Comparison of ENCODE assay signal across 20 mouse cellular contexts in the genomic region with DNA sequence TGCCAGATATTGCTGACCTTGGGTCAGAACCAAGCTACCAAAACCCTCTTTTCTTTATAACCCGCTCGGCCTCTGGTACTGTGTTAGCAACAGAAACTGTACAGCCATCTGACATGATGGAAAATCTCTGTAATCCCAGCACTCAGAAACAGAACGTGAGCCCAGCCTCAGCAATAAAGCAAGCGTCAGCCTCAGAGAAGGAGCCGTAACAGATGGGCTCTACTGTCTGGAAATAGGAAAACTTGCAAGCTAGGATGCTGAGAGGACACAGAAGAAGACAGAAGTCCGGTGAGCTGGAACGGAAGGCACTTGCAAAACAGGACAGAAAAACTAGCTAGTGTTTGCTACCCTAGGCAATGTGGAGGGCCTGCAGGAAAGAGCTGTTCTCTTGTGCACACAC. TPM values are rescaled to one million over a fixed set of nuclear protein-coding genes. Genes with fewer than 3 reads are reported as not detected.
DNase-seq lines count a peak whose midpoint lies in the region; ATAC-seq lines count a peak whose summit lies in the region.
"Had no signal": no experiment of that assay in that cellular context is flagged by ENCODE, and none has a peak within 500 bp of the region (broad histone marks: within the 10 kb centered on the region; RNA-seq: fewer than 3 reads in every experiment).

No protein-coding gene starts in this region.

- WGBS in kidney, embryonic 14.5 days = 74% methylated on average over 7 of the region's 7 CpGs
- 85% methylated on average over 7 of the region's 7 CpGs for WGBS in midbrain, embryonic 15.5 days
- 88% methylated on average over 7 of the region's 7 CpGs for WGBS in midbrain, embryonic 16.5 days
- 63% methylated on average over 7 of the region's 7 CpGs for WGBS in limb, embryonic 15.5 days

- H3K27ac ChIP-seq in kidney, embryonic 14.5 days (ENCODE audit: low read depth, low read length) = peak overlapping the region; percentile 33; the same call in 1 of the 2 replicates
- 0 out of 2 replicates have a peak overlapping the region, but pooled peaks have one; percentile 4 for H3K27ac ChIP-seq in midbrain, embryonic 15.5 days
- H3K27ac ChIP-seq in midbrain, embryonic 16.5 days (ENCODE audit: low read length) = no peak overlapping the region
- H3K27ac ChIP-seq in limb, embryonic 15.5 days = peak overlapping the region; percentile 30; the same call in 1 of the 2 replicates
- H3K27ac ChIP-seq: heart, adult 2 months; intestine, embryonic 15.5 days had no signal

- no peak overlapping the region for H3K4me2 ChIP-seq in kidney, embryonic 14.5 days (replicated peaks; ENCODE audit: low read depth, low read length)
- no peak overlapping the region for H3K4me2 ChIP-seq in midbrain, embryonic 15.5 days
- no peak overlapping the region for H3K4me2 ChIP-seq in midbrain, embryonic 16.5 days (ENCODE audit: low read length)
- no peak overlapping the region for H3K4me2 ChIP-seq in limb, embryonic 15.5 days
- H3K4me2 ChIP-seq: intestine, embryonic 15.5 days had no signal

- H3K27me3 ChIP-seq in kidney, embryonic 14.5 days (ENCODE audit: control insufficient read depth, insufficient read depth, low read length) = no peaks in the 10 kb centered on the region
- H3K27me3 ChIP-seq in midbrain, embryonic 15.5 days (replicated peaks) = no peaks in the 10 kb centered on the region
- no peaks in the 10 kb centered on the region for H3K27me3 ChIP-seq in midbrain, embryonic 16.5 days (ENCODE audit: control insufficient read depth, insufficient read depth, low read depth, low read length)
- no peaks in the 10 kb centered on the region for H3K27me3 ChIP-seq in limb, embryonic 15.5 days
- H3K27me3 ChIP-seq: intestine, embryonic 15.5 days had no signal

- no peak for ATAC-seq in kidney, embryonic 14.5 days (ENCODE audit: low FRiP score, low TSS enrichment)
- no peak for ATAC-seq in midbrain, embryonic 15.5 days (replicated peaks)
- no peak for ATAC-seq in midbrain, embryonic 16.5 days
- ATAC-seq in limb, embryonic 15.5 days (ENCODE audit: insufficient number of reproducible peaks, low FRiP score, low TSS enrichment, low read depth) = no peak
- ATAC-seq: intestine, embryonic 15.5 days; liver, postnatal 0 days had no signal

- no peak overlapping the region for H3K4me3 ChIP-seq in kidney, embryonic 14.5 days (ENCODE audit: low read length)
- no peak overlapping the region for H3K4me3 ChIP-seq in midbrain, embryonic 15.5 days
- H3K4me3 ChIP-seq in midbrain, embryonic 16.5 days (ENCODE audit: low read depth, low read length) = no peak overlapping the region
- H3K4me3 ChIP-seq in limb, embryonic 15.5 days = no peak overlapping the region
- H3K4me3 ChIP-seq: erythroblast, embryonic 14.5 days; heart, adult 2 months; intestine, embryonic 15.5 days had no signal

- H3K36me3 ChIP-seq in kidney, embryonic 14.5 days (ENCODE audit: control insufficient read depth, insufficient read depth, low read length) = no peaks in the 10 kb centered on the region
- no peaks in the 10 kb centered on the region for H3K36me3 ChIP-seq in midbrain, embryonic 15.5 days (replicated peaks)
- H3K36me3 ChIP-seq in midbrain, embryonic 16.5 days (ENCODE audit: control insufficient read depth, insufficient read depth, low read length) = no peaks in the 10 kb centered on the region
- no peaks in the 10 kb centered on the region for H3K36me3 ChIP-seq in limb, embryonic 15.5 days
- H3K36me3 ChIP-seq: intestine, embryonic 15.5 days had no signal

- H3K9me3 ChIP-seq in kidney, embryonic 14.5 days (ENCODE audit: control insufficient read depth, low read length) = no peaks in the 10 kb centered on the region
- no peaks in the 10 kb centered on the region for H3K9me3 ChIP-seq in midbrain, embryonic 15.5 days
- no peaks in the 10 kb centered on the region for H3K9me3 ChIP-seq in midbrain, embryonic 16.5 days (replicated peaks; ENCODE audit: control insufficient read depth, low read length, poor library complexity, severe bottlenecking)
- H3K9me3 ChIP-seq in limb, embryonic 15.5 days = no peaks in the 10 kb centered on the region
- H3K9me3 ChIP-seq: intestine, embryonic 15.5 days had no signal

- H3K4me1 ChIP-seq in kidney, embryonic 14.5 days (ENCODE audit: control insufficient read depth, insufficient read depth, low read length) = peaks cover 54% of the 10 kb centered on the region
- peaks cover 40% of the 10 kb centered on the region for H3K4me1 ChIP-seq in midbrain, embryonic 15.5 days
- H3K4me1 ChIP-seq in midbrain, embryonic 16.5 days (ENCODE audit: control insufficient read depth, insufficient read depth, low read length) = peaks cover 33% of the 10 kb centered on the region
- peaks cover 41% of the 10 kb centered on the region for H3K4me1 ChIP-seq in limb, embryonic 15.5 days

- H3K9ac ChIP-seq in kidney, embryonic 14.5 days (ENCODE audit: low read depth, low read length) = no peak overlapping the region
- no peak overlapping the region for H3K9ac ChIP-seq in midbrain, embryonic 15.5 days
- H3K9ac ChIP-seq in midbrain, embryonic 16.5 days (ENCODE audit: low read depth, low read length) = no peak overlapping the region
- H3K9ac ChIP-seq in limb, embryonic 15.5 days = no peak overlapping the region
- H3K9ac ChIP-seq: intestine, embryonic 15.5 days; liver, postnatal 0 days had no signal

- peak; percentile 55 for DNase-seq in heart, adult 11 months
- DNase-seq in heart, postnatal 4 days = no peak
- DNase-seq in kidney, adult 11 months = no peak
- DNase-seq in urinary bladder, postnatal 10 days (ENCODE audit: low spot score) = no peak
- DNase-seq: adrenal gland, adult 2 months; cerebellum, adult 11-12 months; cerebellum, postnatal 36 days; gastrocnemius, postnatal 10 days; heart, adult 2 months; liver, postnatal 0 days; right cerebral cortex, adult 18-20 months had no signal

RNA-seq across cellular contexts. Expression of gene Dennd2a, which starts 12.2 kb away (rescaled TPM):
- total RNA-seq in heart, postnatal 4 days (2021) = 10 to 100 TPM; 26.1 to 27.5 TPM
- polyA plus RNA-seq in kidney, embryonic 14.5 days (2014; fragmentation: Nextera tagmentation; extraction: Ambion mirVana) = 23.3 and 31.8 TPM in 2 replicates
- polyA plus RNA-seq in midbrain, embryonic 15.5 days (2015; fragmentation: Nextera tagmentation; extraction: Ambion mirVana) = 21.0 and 21.2 TPM in 2 replicates
- polyA plus RNA-seq in midbrain, embryonic 16.5 days (2015; fragmentation: Nextera tagmentation; extraction: Ambion mirVana) = 15.6 and 17.0 TPM in 2 replicates
- 16.6 and 21.7 TPM in 2 replicates for polyA plus RNA-seq in limb, embryonic 15.5 days (2015; fragmentation: Nextera tagmentation; extraction: Ambion mirVana)
- total RNA-seq: megakaryocyte-erythroid progenitor cell, adult 5-6 weeks had no signal
- polyA plus RNA-seq: erythroblast, embryonic 14.5 days had no signal

RNA-seq across cellular contexts. Expression of gene Adck2, which starts 28.2 kb away (rescaled TPM):
- total RNA-seq in heart, postnatal 4 days (2021) = 10 to 100 TPM; 15.9 to 16.6 TPM
- 13.8 and 24.4 TPM in 2 replicates for polyA plus RNA-seq in kidney, embryonic 14.5 days (2014; fragmentation: Nextera tagmentation; extraction: Ambion mirVana)
- 46.3 and 53.6 TPM in 2 replicates for polyA plus RNA-seq in midbrain, embryonic 15.5 days (2015; fragmentation: Nextera tagmentation; extraction: Ambion mirVana)
- 47.2 and 50.3 TPM in 2 replicates for polyA plus RNA-seq in midbrain, embryonic 16.5 days (2015; fragmentation: Nextera tagmentation; extraction: Ambion mirVana)
- polyA plus RNA-seq in limb, embryonic 15.5 days (2015; fragmentation: Nextera tagmentation; extraction: Ambion mirVana) = 36.6 and 48.3 TPM in 2 replicates

RNA-seq across cellular contexts. Expression of gene Gm42420, which starts 40.1 kb away (rescaled TPM):
- total RNA-seq in heart, postnatal 4 days (2021) = not detected
- 2.1 TPM in 1 of 2 replicates, not detected in the other for polyA plus RNA-seq in kidney, embryonic 14.5 days (2014; fragmentation: Nextera tagmentation; extraction: Ambion mirVana)
- polyA plus RNA-seq in midbrain, embryonic 15.5 days (2015; fragmentation: Nextera tagmentation; extraction: Ambion mirVana) = 0.88 and 2.6 TPM in 2 replicates
- 0.70 and 2.1 TPM in 2 replicates for polyA plus RNA-seq in midbrain, embryonic 16.5 days (2015; fragmentation: Nextera tagmentation; extraction: Ambion mirVana)
- 1.6 and 3.1 TPM in 2 replicates for polyA plus RNA-seq in limb, embryonic 15.5 days (2015; fragmentation: Nextera tagmentation; extraction: Ambion mirVana)
- total RNA-seq: adrenal gland, adult 2 months; gastrocnemius, postnatal 10 days; heart, adult 2 months; heart, postnatal 25 days had no signal
- polyA plus RNA-seq: erythroblast, embryonic 14.5 days; small intestine, adult 2 months had no signal

RNA-seq across cellular contexts. Expression of gene Ndufb2, which starts 46.9 kb away (rescaled TPM):
- total RNA-seq in heart, postnatal 4 days (2021) = 100 to 1,000 TPM; 406 to 449 TPM
- 304 and 445 TPM in 2 replicates for polyA plus RNA-seq in kidney, embryonic 14.5 days (2014; fragmentation: Nextera tagmentation; extraction: Ambion mirVana)
- 389 and 418 TPM in 2 replicates for polyA plus RNA-seq in midbrain, embryonic 15.5 days (2015; fragmentation: Nextera tagmentation; extraction: Ambion mirVana)
- polyA plus RNA-seq in midbrain, embryonic 16.5 days (2015; fragmentation: Nextera tagmentation; extraction: Ambion mirVana) = 390 and 451 TPM in 2 replicates
- polyA plus RNA-seq in limb, embryonic 15.5 days (2015; fragmentation: Nextera tagmentation; extraction: Ambion mirVana) = 272 and 308 TPM in 2 replicates
